Mouse (Mus musculus): ENCODE results near the gene A930009A15Rik.

- no peak for TF ChIP-seq CTCF (IDR thresholded peaks at IDR 0.05; ENCODE audit: extremely low read depth, insufficient read length, insufficient replicate concordance, low read depth, low read length)
- TF ChIP-seq POLR2A (IDR thresholded peaks at IDR 0.05; ENCODE audit: low read depth, low read length), result no peak
Observed at GRCm38 (mm10) chr10:115569712-115570491, at the start of gene A930009A15Rik.

Data from small intestine, adult 2 months (tissue).